Mouse (Mus musculus): ENCODE results near the gene Arid4b. TPM values are rescaled to one million over a fixed set of nuclear protein-coding genes. Genes with fewer than 3 reads are reported as not detected.
"Not testable (repeated sequence)": the region's sequence is repeated elsewhere in the genome, so short reads cannot be mapped to it uniquely, and the experiment has no call there.

Arid4b gene
- 53.2 and 54.8 TPM in 2 replicates for polyA plus RNA-seq (2015; fragmentation: Nextera tagmentation; extraction: Ambion mirVana)

- Histone ChIP-seq H3K27ac (ENCODE audit: low read length) (peak within 1 kb of the TSS; percentile 98), H3K9ac (ENCODE audit: low read length) (peak within 1 kb of the TSS; percentile 90), H3K36me3 (ENCODE audit: control insufficient read depth, insufficient read depth, low read length) (no peaks in the 10 kb centered on the region), H3K4me3 (replicated peaks; ENCODE audit: low read length) (peak within 1 kb of the TSS; percentile 96), H3K4me1 (ENCODE audit: control insufficient read depth, insufficient read depth, low read length) (peaks cover 19% of the 10 kb centered on the region), H3K9me3 (replicated peaks; ENCODE audit: control insufficient read depth, low read length) (no peaks in the 10 kb centered on the region), H3K4me2 (ENCODE audit: low read depth, low read length) (peak within 1 kb of the TSS; percentile 96), H3K27me3 (ENCODE audit: control insufficient read depth, insufficient read depth, low read length) (no peaks in the 10 kb centered on the region)
- under 1% methylated on average over 63 of the region's 64 CpGs for WGBS
- peak; percentile 97 for ATAC-seq (ENCODE audit: insufficient read depth, low FRiP score)
Measured at GRCm38 (mm10) chr13:14063013-14063941, at the start of gene Arid4b, which contains the start of gene Ggps1. Arid4b (plus strand) TSS chr13:14063232. Ggps1 (minus strand) TSS chr13:14063488.

- H3K9ac ChIP-seq (ENCODE audit: low read length): no peak overlapping the region
- H3K4me3 ChIP-seq (replicated peaks; ENCODE audit: low read length): no peak overlapping the region
- ATAC-seq (ENCODE audit: insufficient read depth, low FRiP score): no peak
- no peaks in the 10 kb centered on the region for H3K9me3 ChIP-seq (replicated peaks; ENCODE audit: control insufficient read depth, low read length)
- H3K4me1 ChIP-seq (ENCODE audit: control insufficient read depth, insufficient read depth, low read length): no peaks in the 10 kb centered on the region
- no peaks in the 10 kb centered on the region for H3K36me3 ChIP-seq (ENCODE audit: control insufficient read depth, insufficient read depth, low read length)
- WGBS: 93% methylated on average over 2 of the region's 2 CpGs
- no peak overlapping the region for H3K4me2 ChIP-seq (ENCODE audit: low read depth, low read length)
- H3K27ac ChIP-seq (ENCODE audit: low read length): no peak overlapping the region
- no peaks in the 10 kb centered on the region for H3K27me3 ChIP-seq (ENCODE audit: control insufficient read depth, insufficient read depth, low read length)
Measured at GRCm38 (mm10) chr13:14014001-14014400, 49.0 kb upstream of the Arid4b start.

GRCm38 (mm10) chr13:14014540-14014939 is 48.5 kb upstream of the Arid4b start:
- no peak overlapping the region for H3K4me2 ChIP-seq (ENCODE audit: low read depth, low read length)
- H3K27me3 ChIP-seq (ENCODE audit: control insufficient read depth, insufficient read depth, low read length): no peaks in the 10 kb centered on the region
- no peaks in the 10 kb centered on the region for H3K9me3 ChIP-seq (replicated peaks; ENCODE audit: control insufficient read depth, low read length)
- ATAC-seq (ENCODE audit: insufficient read depth, low FRiP score): no peak
- no peak overlapping the region for H3K9ac ChIP-seq (ENCODE audit: low read length)
- no peaks in the 10 kb centered on the region for H3K4me1 ChIP-seq (ENCODE audit: control insufficient read depth, insufficient read depth, low read length)
- WGBS: 91% methylated on average over 4 of the region's 4 CpGs
- H3K4me3 ChIP-seq (replicated peaks; ENCODE audit: low read length): no peak overlapping the region
- H3K36me3 ChIP-seq (ENCODE audit: control insufficient read depth, insufficient read depth, low read length): no peaks in the 10 kb centered on the region
- H3K27ac ChIP-seq (ENCODE audit: low read length): no peak overlapping the region

GRCm38 (mm10) chr13:14015609-14016008 is 47.4 kb upstream of the Arid4b start:
- H3K4me2 ChIP-seq (ENCODE audit: low read depth, low read length): no peak overlapping the region
- no peaks in the 10 kb centered on the region for H3K27me3 ChIP-seq (ENCODE audit: control insufficient read depth, insufficient read depth, low read length)
- no peak for ATAC-seq (ENCODE audit: insufficient read depth, low FRiP score)
- no peak overlapping the region for H3K27ac ChIP-seq (ENCODE audit: low read length)
- 90% methylated on average over 6 of the region's 6 CpGs for WGBS
- H3K4me3 ChIP-seq (replicated peaks; ENCODE audit: low read length): no peak overlapping the region
- no peaks in the 10 kb centered on the region for H3K9me3 ChIP-seq (replicated peaks; ENCODE audit: control insufficient read depth, low read length)
- no peaks in the 10 kb centered on the region for H3K4me1 ChIP-seq (ENCODE audit: control insufficient read depth, insufficient read depth, low read length)
- no peak overlapping the region for H3K9ac ChIP-seq (ENCODE audit: low read length)
- no peaks in the 10 kb centered on the region for H3K36me3 ChIP-seq (ENCODE audit: control insufficient read depth, insufficient read depth, low read length)

GRCm38 (mm10) chr13:14018283-14018682 is 44.7 kb upstream of the Arid4b start:
- Histone ChIP-seq H3K9ac (ENCODE audit: low read length) (no peak overlapping the region), H3K27ac (ENCODE audit: low read length) (no peak overlapping the region), H3K9me3 (replicated peaks; ENCODE audit: control insufficient read depth, low read length) (no peaks in the 10 kb centered on the region), H3K36me3 (ENCODE audit: control insufficient read depth, insufficient read depth, low read length) (no peaks in the 10 kb centered on the region), H3K4me1 (ENCODE audit: control insufficient read depth, insufficient read depth, low read length) (no peaks in the 10 kb centered on the region), H3K4me3 (replicated peaks; ENCODE audit: low read length) (no peak overlapping the region), H3K4me2 (ENCODE audit: low read depth, low read length) (no peak overlapping the region), H3K27me3 (ENCODE audit: control insufficient read depth, insufficient read depth, low read length) (no peaks in the 10 kb centered on the region)
- ATAC-seq (ENCODE audit: insufficient read depth, low FRiP score): no peak

- Histone ChIP-seq H3K4me1 (ENCODE audit: control insufficient read depth, insufficient read depth, low read length) (no peaks in the 10 kb centered on the region), H3K4me2 (ENCODE audit: low read depth, low read length) (no peak overlapping the region), H3K9ac (ENCODE audit: low read length) (no peak overlapping the region), H3K27ac (ENCODE audit: low read length) (no peak overlapping the region), H3K4me3 (replicated peaks; ENCODE audit: low read length) (no peak overlapping the region), H3K27me3 (ENCODE audit: control insufficient read depth, insufficient read depth, low read length) (no peaks in the 10 kb centered on the region), H3K9me3 (replicated peaks; ENCODE audit: control insufficient read depth, low read length) (no peaks in the 10 kb centered on the region), H3K36me3 (ENCODE audit: control insufficient read depth, insufficient read depth, low read length) (no peaks in the 10 kb centered on the region)
- no peak for ATAC-seq (ENCODE audit: insufficient read depth, low FRiP score)
- 92% methylated on average over 3 of the region's 3 CpGs for WGBS
Measured at GRCm38 (mm10) chr13:14018852-14019251, 44.2 kb upstream of the Arid4b start.

GRCm38 (mm10) chr13:14021417-14021816 is 41.6 kb upstream of the Arid4b start:
- H3K4me2 ChIP-seq (ENCODE audit: low read depth, low read length); H3K9ac ChIP-seq (ENCODE audit: low read length); H3K36me3 ChIP-seq (ENCODE audit: control insufficient read depth, insufficient read depth, low read length); H3K27ac ChIP-seq (ENCODE audit: low read length); H3K27me3 ChIP-seq (ENCODE audit: control insufficient read depth, insufficient read depth, low read length); H3K4me1 ChIP-seq (ENCODE audit: control insufficient read depth, insufficient read depth, low read length); H3K4me3 ChIP-seq (replicated peaks; ENCODE audit: low read length); H3K9me3 ChIP-seq (replicated peaks; ENCODE audit: control insufficient read depth, low read length); ATAC-seq (ENCODE audit: insufficient read depth, low FRiP score): not testable (repeated sequence)
- 68% methylated on average over 11 of the region's 12 CpGs for WGBS

- ATAC-seq (ENCODE audit: insufficient read depth, low FRiP score): no peak
- Histone ChIP-seq H3K27me3 (ENCODE audit: control insufficient read depth, insufficient read depth, low read length) (no peaks in the 10 kb centered on the region), H3K9me3 (replicated peaks; ENCODE audit: control insufficient read depth, low read length) (no peaks in the 10 kb centered on the region), H3K9ac (ENCODE audit: low read length) (no peak overlapping the region), H3K27ac (ENCODE audit: low read length) (no peak overlapping the region), H3K36me3 (ENCODE audit: control insufficient read depth, insufficient read depth, low read length) (peaks cover 11% of the 10 kb centered on the region), H3K4me3 (replicated peaks; ENCODE audit: low read length) (no peak overlapping the region), H3K4me1 (ENCODE audit: control insufficient read depth, insufficient read depth, low read length) (no peaks in the 10 kb centered on the region), H3K4me2 (ENCODE audit: low read depth, low read length) (no peak overlapping the region)
- WGBS: 90% methylated on average over 6 of the region's 6 CpGs
Measured at GRCm38 (mm10) chr13:14025554-14025953, 37.5 kb upstream of the Arid4b start.

GRCm38 (mm10) chr13:14026154-14026820 is 36.7 kb upstream of the Arid4b start:
- Histone ChIP-seq H3K4me2 (ENCODE audit: low read depth, low read length) (no peak overlapping the region), H3K4me3 (replicated peaks; ENCODE audit: low read length) (no peak overlapping the region), H3K4me1 (ENCODE audit: control insufficient read depth, insufficient read depth, low read length) (no peaks in the 10 kb centered on the region), H3K27me3 (ENCODE audit: control insufficient read depth, insufficient read depth, low read length) (no peaks in the 10 kb centered on the region), H3K9ac (ENCODE audit: low read length) (no peak overlapping the region), H3K27ac (ENCODE audit: low read length) (no peak overlapping the region), H3K36me3 (ENCODE audit: control insufficient read depth, insufficient read depth, low read length) (peaks cover 11% of the 10 kb centered on the region), H3K9me3 (replicated peaks; ENCODE audit: control insufficient read depth, low read length) (no peaks in the 10 kb centered on the region)
- ATAC-seq (ENCODE audit: insufficient read depth, low FRiP score): no peak
- 86% methylated on average over 6 of the region's 6 CpGs for WGBS

All from stomach, embryonic 16.5 days (tissue).